In the genomic region with DNA sequence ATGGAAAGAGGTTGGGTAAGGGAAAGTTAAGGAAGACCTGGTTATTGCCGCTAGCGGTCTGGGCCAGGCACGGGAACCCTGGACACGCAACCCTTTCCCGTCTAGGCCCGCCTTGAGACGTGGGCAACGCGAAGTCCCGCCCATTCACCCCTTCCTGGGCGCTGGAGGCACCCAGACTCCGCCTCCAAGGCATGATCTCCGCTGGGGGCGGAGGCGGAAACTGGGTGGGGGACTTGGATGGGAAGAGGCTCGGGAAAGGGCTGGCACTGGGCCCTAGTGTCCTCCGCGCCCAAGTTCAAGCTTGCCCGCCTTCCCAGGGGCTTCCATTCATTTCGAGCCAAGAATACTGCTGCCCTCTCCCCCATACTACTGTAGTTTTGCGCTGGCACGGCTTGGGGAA, we compare ENCODE assay signal across 8 mouse cellular contexts. TPM values are rescaled to one million over a fixed set of nuclear protein-coding genes. Genes with fewer than 3 reads are reported as not detected.
DNase-seq lines count a peak whose midpoint lies in the region; ATAC-seq lines count a peak whose summit lies in the region.

A gene (plus strand): TSS at position 235 of the 400 bp plus-strand sequence.

- no peaks in the 10 kb centered on the region for H3K27me3 ChIP-seq in embryonic facial prominence, embryonic 14.5 days (replicated peaks; ENCODE audit: control insufficient read depth, insufficient read depth, low read length)
- no peaks in the 10 kb centered on the region for H3K27me3 ChIP-seq in heart, embryonic 11.5 days (ENCODE audit: control insufficient read depth, insufficient read depth, low read length)
- no peaks in the 10 kb centered on the region for H3K27me3 ChIP-seq in kidney, embryonic 15.5 days
- H3K27me3 ChIP-seq in liver, embryonic 11.5 days (replicated peaks; ENCODE audit: control insufficient read depth, insufficient read depth, low read length) = no peaks in the 10 kb centered on the region; the same call in 1 of the 2 replicates

- peaks cover 25% of the 10 kb centered on the region for H3K36me3 ChIP-seq in embryonic facial prominence, embryonic 14.5 days (ENCODE audit: control insufficient read depth, insufficient read depth, low read length)
- H3K36me3 ChIP-seq in heart, embryonic 11.5 days (ENCODE audit: control insufficient read depth, insufficient read depth, low read length) = peaks cover 7% of the 10 kb centered on the region
- H3K36me3 ChIP-seq in kidney, embryonic 15.5 days = peaks cover 27% of the 10 kb centered on the region
- H3K36me3 ChIP-seq in liver, embryonic 11.5 days (ENCODE audit: control insufficient read depth, insufficient read depth, low read length) = peaks cover 4% of the 10 kb centered on the region; the same call in 1 of the 2 replicates

- peak; percentile 73 for ATAC-seq in embryonic facial prominence, embryonic 14.5 days (ENCODE audit: low read depth)
- ATAC-seq in heart, embryonic 11.5 days (replicated peaks; ENCODE audit: insufficient number of reproducible peaks, low FRiP score, low TSS enrichment) = peak; percentile 37; the same call in 1 of the 2 replicates
- peak; percentile 71 for ATAC-seq in kidney, embryonic 15.5 days (replicated peaks; ENCODE audit: low FRiP score)
- peak; percentile 81 for ATAC-seq in liver, embryonic 11.5 days (replicated peaks; ENCODE audit: low FRiP score)
- ATAC-seq in monocyte, adult 5-6 weeks (replicated peaks; ENCODE audit: insufficient number of reproducible peaks, low FRiP score, low TSS enrichment, poor library complexity, severe bottlenecking) = peak; percentile 40; the same call in 1 of the 2 replicates

- WGBS in embryonic facial prominence, embryonic 14.5 days = 2% methylated on average over 16 of the region's 22 CpGs
- under 1% methylated on average over 22 of the region's 22 CpGs for WGBS in heart, embryonic 11.5 days (ENCODE audit: insufficient replicate concordance)
- 0% methylated on average over 22 of the region's 22 CpGs for WGBS in kidney, embryonic 15.5 days
- 4% methylated on average over 22 of the region's 22 CpGs for WGBS in liver, embryonic 11.5 days

- peak within 1 kb of the TSS; percentile 87 for H3K9ac ChIP-seq in embryonic facial prominence, embryonic 14.5 days (ENCODE audit: low read depth, low read length)
- peak within 1 kb of the TSS; percentile 82 for H3K9ac ChIP-seq in heart, embryonic 11.5 days (ENCODE audit: low read depth, low read length)
- peak within 1 kb of the TSS; percentile 73 for H3K9ac ChIP-seq in kidney, embryonic 15.5 days
- H3K9ac ChIP-seq in liver, embryonic 11.5 days (ENCODE audit: low read depth, low read length) = peak within 1 kb of the TSS; percentile 65

- peak within 1 kb of the TSS; percentile 85 for H3K27ac ChIP-seq in embryonic facial prominence, embryonic 14.5 days (replicated peaks; ENCODE audit: low read depth, low read length)
- peak within 1 kb of the TSS; percentile 86 for H3K27ac ChIP-seq in heart, embryonic 11.5 days (ENCODE audit: low read depth, low read length)
- peak within 1 kb of the TSS; percentile 93 for H3K27ac ChIP-seq in kidney, embryonic 15.5 days
- H3K27ac ChIP-seq in liver, embryonic 11.5 days (ENCODE audit: low read depth, low read length) = peak within 1 kb of the TSS; percentile 59

- H3K4me3 ChIP-seq in embryonic facial prominence, embryonic 14.5 days (ENCODE audit: low read depth, low read length) = peak within 1 kb of the TSS; percentile 73
- H3K4me3 ChIP-seq in heart, embryonic 11.5 days (ENCODE audit: low read depth, low read length) = peak within 1 kb of the TSS; percentile 68
- peak within 1 kb of the TSS; percentile 69 for H3K4me3 ChIP-seq in kidney, embryonic 15.5 days (replicated peaks)
- peak within 1 kb of the TSS; percentile 62 for H3K4me3 ChIP-seq in liver, embryonic 11.5 days (ENCODE audit: low read depth, low read length)

- DNase-seq in spleen, adult 18-20 months = peak; percentile 42 to 43
- no peak for DNase-seq in spleen, postnatal 14 days (ENCODE audit: low spot score in 2 of 2)
- peak; percentile 95 for DNase-seq in embryonic facial prominence, embryonic 14.5 days (ENCODE audit: low spot score)
- DNase-seq in liver, embryonic 11.5 days (ENCODE audit: low spot score) = peak; percentile 81
- DNase-seq in testis, postnatal 14 days (ENCODE audit: low spot score) = peak; percentile 89

- H3K9me3 ChIP-seq in embryonic facial prominence, embryonic 14.5 days (ENCODE audit: control insufficient read depth, low read length) = no peaks in the 10 kb centered on the region
- no peaks in the 10 kb centered on the region for H3K9me3 ChIP-seq in heart, embryonic 11.5 days (replicated peaks; ENCODE audit: control insufficient read depth, low read length)
- H3K9me3 ChIP-seq in kidney, embryonic 15.5 days (replicated peaks) = no peaks in the 10 kb centered on the region
- no peaks in the 10 kb centered on the region for H3K9me3 ChIP-seq in liver, embryonic 11.5 days (ENCODE audit: control insufficient read depth, low read length)

- H3K4me2 ChIP-seq in embryonic facial prominence, embryonic 14.5 days (ENCODE audit: low read depth, low read length) = peak within 1 kb of the TSS; percentile 82
- H3K4me2 ChIP-seq in heart, embryonic 11.5 days = peak within 1 kb of the TSS; percentile 74
- peak within 1 kb of the TSS; percentile 93 for H3K4me2 ChIP-seq in kidney, embryonic 15.5 days
- H3K4me2 ChIP-seq in liver, embryonic 11.5 days = peak within 1 kb of the TSS; percentile 96

- H3K4me1 ChIP-seq in embryonic facial prominence, embryonic 14.5 days (ENCODE audit: control insufficient read depth, insufficient read depth, low read length) = peaks cover 10% of the 10 kb centered on the region
- H3K4me1 ChIP-seq in heart, embryonic 11.5 days (ENCODE audit: control insufficient read depth, insufficient read depth, low read length) = peaks cover 19% of the 10 kb centered on the region
- H3K4me1 ChIP-seq in kidney, embryonic 15.5 days = peaks cover 44% of the 10 kb centered on the region
- H3K4me1 ChIP-seq in liver, embryonic 11.5 days (replicated peaks; ENCODE audit: control insufficient read depth, insufficient read depth, low read length) = peaks cover 4% of the 10 kb centered on the region; the same call in 1 of the 2 replicates

RNA-seq across cellular contexts. Expression of the gene that starts here (rescaled TPM):
- 175 and 190 TPM in 2 replicates for polyA plus RNA-seq in embryonic facial prominence, embryonic 14.5 days (2014; fragmentation: Nextera tagmentation; extraction: Ambion mirVana)
- 72.2 and 72.5 TPM in 2 replicates for polyA plus RNA-seq in heart, embryonic 11.5 days (2014; fragmentation: Nextera tagmentation; extraction: Ambion mirVana)
- 156 and 179 TPM in 2 replicates for polyA plus RNA-seq in kidney, embryonic 15.5 days (2015; fragmentation: Nextera tagmentation; extraction: Ambion mirVana)
- 47.8 and 55.3 TPM in 2 replicates for polyA plus RNA-seq in liver, embryonic 11.5 days (2014; fragmentation: Nextera tagmentation; extraction: Ambion mirVana)
- total RNA-seq in monocyte, adult 5-6 weeks (2017) = 2.0 to 5.9 TPM in 2 of 3 replicates, not detected in the other

Comparison
In these comparisons a context has a peak if more than half of its experiments do, and no peak if none do; other contexts are left out.
1. DNase-seq: peak in spleen, adult 18-20 months (2 of 2), embryonic facial prominence, embryonic 14.5 days (single experiment), liver, embryonic 11.5 days (single experiment) and testis, postnatal 14 days (single experiment); none in spleen, postnatal 14 days (0 of 2).
2. Peak in every context shown above with its lines, with median percentiles within 50 percentile points of each other: ATAC-seq, H3K27ac ChIP-seq, H3K4me2 ChIP-seq, H3K4me3 ChIP-seq and H3K9ac ChIP-seq.